Mouse (Mus musculus): ENCODE measurements at regions not wholly inside any gene's neighbourhood (a gene's known extent, or its start where the extent isn't known, plus 50 kb on each side); places are given as distances from the start of the nearest gene placed in this dataset.

- 82% methylated on average over 7 of the region's 7 CpGs for WGBS
- no peaks in the 10 kb centered on the region for H3K27me3 ChIP-seq (ENCODE audit: control insufficient read depth, insufficient read depth, low read length)
- ATAC-seq (ENCODE audit: low FRiP score, low TSS enrichment): no peak
- no peak overlapping the region for H3K27ac ChIP-seq (ENCODE audit: low read depth, low read length)
- no peak overlapping the region for H3K9ac ChIP-seq (ENCODE audit: low read depth, low read length)
- H3K4me3 ChIP-seq (ENCODE audit: low read length): no peak overlapping the region
- H3K9me3 ChIP-seq (ENCODE audit: control insufficient read depth, low read length): no peaks in the 10 kb centered on the region
- H3K36me3 ChIP-seq (ENCODE audit: control insufficient read depth, insufficient read depth, low read length): no peaks in the 10 kb centered on the region
- no peak overlapping the region for H3K4me2 ChIP-seq (replicated peaks; ENCODE audit: low read depth, low read length)
- no peaks in the 10 kb centered on the region for H3K4me1 ChIP-seq (ENCODE audit: control insufficient read depth, insufficient read depth, low read length)
These were observed 81.7 kb downstream of the Slc35b3 start for GRCm38 (mm10) chr13:38878718-38879669.

- H3K36me3 ChIP-seq (ENCODE audit: control insufficient read depth, insufficient read depth, low read length): no peaks in the 10 kb centered on the region
- H3K9me3 ChIP-seq (ENCODE audit: control insufficient read depth, low read length): no peaks in the 10 kb centered on the region
- 53% methylated on average over 2 of the region's 2 CpGs for whole genome bisulfite sequencing
- no peak overlapping the region for H3K27ac ChIP-seq (ENCODE audit: low read depth, low read length)
- no peak overlapping the region for H3K4me2 ChIP-seq (replicated peaks; ENCODE audit: low read depth, low read length)
- no peaks in the 10 kb centered on the region for H3K4me1 ChIP-seq (ENCODE audit: control insufficient read depth, insufficient read depth, low read length)
- peak; percentile 83; the same call in 1 of the 2 replicates for ATAC-seq (ENCODE audit: low FRiP score, low TSS enrichment)
- no peak overlapping the region for H3K9ac ChIP-seq (ENCODE audit: low read depth, low read length)
- no peaks in the 10 kb centered on the region for H3K27me3 ChIP-seq (ENCODE audit: control insufficient read depth, insufficient read depth, low read length)
- no peak overlapping the region for H3K4me3 ChIP-seq (ENCODE audit: low read length)
These were observed 84.8 kb downstream of the Slc35b3 start for GRCm38 (mm10) chr13:38875923-38876322.

GRCm38 (mm10) chr13:38864002-38864401 is 96.7 kb downstream of the Slc35b3 start:
- peak overlapping the region; percentile 38; the same call in 1 of the 2 replicates for H3K27ac ChIP-seq (ENCODE audit: low read depth, low read length)
- no peaks in the 10 kb centered on the region for H3K36me3 ChIP-seq (ENCODE audit: control insufficient read depth, insufficient read depth, low read length)
- peak; percentile 91 for ATAC-seq (ENCODE audit: low FRiP score, low TSS enrichment)
- H3K4me1 ChIP-seq (ENCODE audit: control insufficient read depth, insufficient read depth, low read length): no peaks in the 10 kb centered on the region
- H3K9ac ChIP-seq (ENCODE audit: low read depth, low read length): no peak overlapping the region
- H3K9me3 ChIP-seq (ENCODE audit: control insufficient read depth, low read length): no peaks in the 10 kb centered on the region
- H3K27me3 ChIP-seq (ENCODE audit: control insufficient read depth, insufficient read depth, low read length): no peaks in the 10 kb centered on the region
- H3K4me2 ChIP-seq (replicated peaks; ENCODE audit: low read depth, low read length): no peak overlapping the region
- WGBS: 32% methylated on average over 4 of the region's 4 CpGs
- H3K4me3 ChIP-seq (ENCODE audit: low read length): no peak overlapping the region

- WGBS: 56% methylated on average over 3 of the region's 3 CpGs
- H3K27ac ChIP-seq (ENCODE audit: low read depth, low read length): no peak overlapping the region
- H3K4me2 ChIP-seq (replicated peaks; ENCODE audit: low read depth, low read length): no peak overlapping the region
- ATAC-seq (ENCODE audit: low FRiP score, low TSS enrichment): no peak
- no peak overlapping the region for H3K4me3 ChIP-seq (ENCODE audit: low read length)
- no peaks in the 10 kb centered on the region for H3K27me3 ChIP-seq (ENCODE audit: control insufficient read depth, insufficient read depth, low read length)
- no peak overlapping the region for H3K9ac ChIP-seq (ENCODE audit: low read depth, low read length)
- H3K36me3 ChIP-seq (ENCODE audit: control insufficient read depth, insufficient read depth, low read length): no peaks in the 10 kb centered on the region
- H3K4me1 ChIP-seq (ENCODE audit: control insufficient read depth, insufficient read depth, low read length): no peaks in the 10 kb centered on the region
- H3K9me3 ChIP-seq (ENCODE audit: control insufficient read depth, low read length): no peaks in the 10 kb centered on the region
These were observed 104.9 kb downstream of the Slc35b3 start for GRCm38 (mm10) chr13:38855742-38856141.

- no peak overlapping the region for H3K9ac ChIP-seq (ENCODE audit: low read depth, low read length)
- no peaks in the 10 kb centered on the region for H3K4me1 ChIP-seq (ENCODE audit: control insufficient read depth, insufficient read depth, low read length)
- no peak overlapping the region for H3K4me2 ChIP-seq (replicated peaks; ENCODE audit: low read depth, low read length)
- no peak overlapping the region for H3K27ac ChIP-seq (ENCODE audit: low read depth, low read length)
- ATAC-seq (ENCODE audit: low FRiP score, low TSS enrichment): no peak
- H3K36me3 ChIP-seq (ENCODE audit: control insufficient read depth, insufficient read depth, low read length): no peaks in the 10 kb centered on the region
- H3K27me3 ChIP-seq (ENCODE audit: control insufficient read depth, insufficient read depth, low read length): peaks cover 3% of the 10 kb centered on the region; the same call in 1 of the 2 replicates
- no peak overlapping the region for H3K4me3 ChIP-seq (ENCODE audit: low read length)
- WGBS: 90% methylated on average over 2 of the region's 2 CpGs
- H3K9me3 ChIP-seq (ENCODE audit: control insufficient read depth, low read length): no peaks in the 10 kb centered on the region
These were observed 105.7 kb downstream of the Slc35b3 start for GRCm38 (mm10) chr13:38854986-38855385.

GRCm38 (mm10) chr13:38852868-38853267 is 107.8 kb downstream of the Slc35b3 start:
- Histone ChIP-seq H3K36me3 (ENCODE audit: control insufficient read depth, insufficient read depth, low read length) (no peaks in the 10 kb centered on the region), H3K4me1 (ENCODE audit: control insufficient read depth, insufficient read depth, low read length) (no peaks in the 10 kb centered on the region), H3K9me3 (ENCODE audit: control insufficient read depth, low read length) (no peaks in the 10 kb centered on the region), H3K27me3 (ENCODE audit: control insufficient read depth, insufficient read depth, low read length) (peaks cover 3% of the 10 kb centered on the region; the same call in 1 of the 2 replicates), H3K27ac (ENCODE audit: low read depth, low read length) (no peak overlapping the region), H3K9ac (ENCODE audit: low read depth, low read length) (no peak overlapping the region), H3K4me3 (ENCODE audit: low read length) (no peak overlapping the region), H3K4me2 (replicated peaks; ENCODE audit: low read depth, low read length) (no peak overlapping the region)
- 62% methylated on average over 9 of the region's 9 CpGs for WGBS
- no peak for ATAC-seq (ENCODE audit: low FRiP score, low TSS enrichment)

- no peak overlapping the region for H3K9ac ChIP-seq (ENCODE audit: low read depth, low read length)
- no peak overlapping the region for H3K4me3 ChIP-seq (ENCODE audit: low read length)
- H3K36me3 ChIP-seq (ENCODE audit: control insufficient read depth, insufficient read depth, low read length): no peaks in the 10 kb centered on the region
- peaks cover 3% of the 10 kb centered on the region; the same call in 1 of the 2 replicates for H3K27me3 ChIP-seq (ENCODE audit: control insufficient read depth, insufficient read depth, low read length)
- H3K9me3 ChIP-seq (ENCODE audit: control insufficient read depth, low read length): no peaks in the 10 kb centered on the region
- H3K4me1 ChIP-seq (ENCODE audit: control insufficient read depth, insufficient read depth, low read length): no peaks in the 10 kb centered on the region
- 92% methylated on average over 7 of the region's 7 CpGs for WGBS
- H3K4me2 ChIP-seq (replicated peaks; ENCODE audit: low read depth, low read length): no peak overlapping the region
- no peak overlapping the region for H3K27ac ChIP-seq (ENCODE audit: low read depth, low read length)
- ATAC-seq (ENCODE audit: low FRiP score, low TSS enrichment): no peak
These were observed 108.9 kb downstream of the Slc35b3 start for GRCm38 (mm10) chr13:38851820-38852219.

- Histone ChIP-seq H3K4me2 (replicated peaks; ENCODE audit: low read depth, low read length) (no peak overlapping the region), H3K4me3 (ENCODE audit: low read length) (no peak overlapping the region), H3K4me1 (ENCODE audit: control insufficient read depth, insufficient read depth, low read length) (no peaks in the 10 kb centered on the region), H3K27me3 (ENCODE audit: control insufficient read depth, insufficient read depth, low read length) (no peaks in the 10 kb centered on the region), H3K27ac (ENCODE audit: low read depth, low read length) (no peak overlapping the region), H3K9me3 (ENCODE audit: control insufficient read depth, low read length) (no peaks in the 10 kb centered on the region), H3K9ac (ENCODE audit: low read depth, low read length) (no peak overlapping the region), H3K36me3 (ENCODE audit: control insufficient read depth, insufficient read depth, low read length) (no peaks in the 10 kb centered on the region)
- 34% methylated on average over 5 of the region's 5 CpGs for WGBS
- 0 out of 2 replicates have a peak, but pooled peaks have one; percentile 43 for ATAC-seq (ENCODE audit: low FRiP score, low TSS enrichment)
These were observed 122.4 kb downstream of the Slc35b3 start for GRCm38 (mm10) chr13:38838231-38838630.

- no peak overlapping the region for H3K9ac ChIP-seq (ENCODE audit: low read depth, low read length)
- no peak for ATAC-seq (ENCODE audit: low FRiP score, low TSS enrichment)
These were observed 135.0 kb downstream of the Slc35b3 start for GRCm38 (mm10) chr13:38825649-38826048.

More at GRCm38 (mm10) chr13:38825649-38826048, 135.0 kb downstream of the Slc35b3 start:
- H3K27me3 ChIP-seq (ENCODE audit: control insufficient read depth, insufficient read depth, low read length): no peaks in the 10 kb centered on the region
- H3K36me3 ChIP-seq (ENCODE audit: control insufficient read depth, insufficient read depth, low read length): no peaks in the 10 kb centered on the region
- no peak overlapping the region for H3K27ac ChIP-seq (ENCODE audit: low read depth, low read length)
- H3K4me1 ChIP-seq (ENCODE audit: control insufficient read depth, insufficient read depth, low read length): no peaks in the 10 kb centered on the region
- no peak overlapping the region for H3K4me2 ChIP-seq (replicated peaks; ENCODE audit: low read depth, low read length)
- H3K4me3 ChIP-seq (ENCODE audit: low read length): no peak overlapping the region
- WGBS: 34% methylated on average over 2 of the region's 2 CpGs
- H3K9me3 ChIP-seq (ENCODE audit: control insufficient read depth, low read length): no peaks in the 10 kb centered on the region

Measured in kidney, embryonic 14.5 days (tissue).